Mouse (Mus musculus) MEL (cell line): ENCODE data around the gene Abhd12. TPM values are rescaled to one million over a fixed set of nuclear protein-coding genes. Genes with fewer than 3 reads are reported as not detected.

ENCODE experiments used
- DNase-seq: peaks from one replicate; pipeline ENCODE4 v3.0.0; 2011; ENCODE audit warnings: low read depth, low spot score
- H3K27ac ChIP-seq: 2 replicates; pipeline ENCODE4 v1.5.1; 2012; ENCODE audit warnings: low read depth, mild to moderate bottlenecking, control low read depth, low read length, moderate library complexity; ENCODE audit not compliant: control insufficient read depth
- H3K27me3 ChIP-seq, 2 experiments: fragments of 150-350 bp in 1 of 2; sonication (generic) in 1 of 2; 2 replicates each; pipeline ENCODE4 v1.6.1; 2012; ENCODE audit warnings: low read length in 2 of 2, mild to moderate bottlenecking in 2 of 2, improper control_type of control experiment in 1 of 2, moderate library complexity in 1 of 2; ENCODE audit not compliant: insufficient read depth in 2 of 2, control insufficient read depth in 1 of 2
- H3K36me3 ChIP-seq, 2 experiments: 2 replicates each; pipeline ENCODE4 v1.6.1; 2012 to 2014; ENCODE audit warnings: low read length in 2 of 2, improper control_type of control experiment in 1 of 2, inconsistent platforms in 1 of 2, mild to moderate bottlenecking in 1 of 2; ENCODE audit not compliant: insufficient read depth in 2 of 2, control insufficient read depth in 1 of 2
- H3K4me1 ChIP-seq, 2 experiments: fragments of 150-350 bp in 1 of 2; sonication (generic) in 1 of 2; 2 replicates each; pipeline ENCODE4 v1.6.1; 2012; ENCODE audit warnings: low read length in 2 of 2, improper control_type of control experiment in 1 of 2, mild to moderate bottlenecking in 1 of 2; ENCODE audit not compliant: insufficient read depth in 2 of 2, control insufficient read depth in 1 of 2
- H3K4me3 ChIP-seq, 2 experiments: fragments of 150-350 bp in 1 of 2; sonication (generic) in 1 of 2; 2 replicates each; pipeline ENCODE4 v1.5.1; 2012; ENCODE audit warnings: low read depth in 2 of 2, low read length in 2 of 2, mild to moderate bottlenecking in 2 of 2, moderate library complexity in 2 of 2, control low read depth in 1 of 2, improper control_type of control experiment in 1 of 2; ENCODE audit not compliant: control insufficient read depth in 1 of 2, insufficient read depth in 1 of 2
- H3K79me2 ChIP-seq: 2 replicates; pipeline ENCODE4 v1.6.1; 2012; ENCODE audit warnings: mild to moderate bottlenecking, low read length, moderate library complexity; ENCODE audit not compliant: control insufficient read depth, poor library complexity, insufficient read depth
- H3K9ac ChIP-seq: 2 replicates; pipeline ENCODE4 v1.6.1; 2012; ENCODE audit warnings: low read depth, mild to moderate bottlenecking, control low read depth, low read length, moderate library complexity; ENCODE audit not compliant: control insufficient read depth, poor library complexity, severe bottlenecking
- H3K9me3 ChIP-seq: fragments of 150-350 bp; sonication (generic); replicated peaks from 2 replicates; pipeline ENCODE4 v1.6.1; 2012; ENCODE audit warnings: mild to moderate bottlenecking, low read length, improper control_type of control experiment, moderate library complexity; ENCODE audit not compliant: insufficient read depth
- CHD2 ChIP-seq: IDR thresholded peaks from 2 replicates; pipeline ENCODE4 v1.6.1; 2011; ENCODE audit warnings: low read length, improper control_type of control experiment
- CTCF ChIP-seq, 3 experiments: IDR thresholded peaks in 2 of 3; conservative IDR thresholded peaks in 1 of 3; 2 replicates each; pipeline ENCODE4 v1.5.1; 2011 to 2012; ENCODE audit warnings: low read length in 3 of 3, low read depth in 2 of 3, mild to moderate bottlenecking in 2 of 3, improper control_type of control experiment in 1 of 3, inconsistent platforms in 1 of 3, mixed read lengths in 1 of 3, moderate library complexity in 1 of 3; ENCODE audit not compliant: control insufficient read depth in 1 of 3, insufficient read depth in 1 of 3, poor library complexity in 1 of 3, severe bottlenecking in 1 of 3
- ETS1 ChIP-seq: IDR thresholded peaks from 2 replicates; pipeline ENCODE4 v1.6.1; 2012; ENCODE audit warnings: low read depth, mild to moderate bottlenecking, inconsistent platforms, low read length, improper control_type of control experiment, moderate library complexity
- HCFC1 ChIP-seq: IDR thresholded peaks from 2 replicates; pipeline ENCODE4 v1.6.1; 2012; ENCODE audit warnings: low read depth, mild to moderate bottlenecking, inconsistent platforms, low read length, improper control_type of control experiment, moderate library complexity
- JUND ChIP-seq: IDR thresholded peaks from 2 replicates; pipeline ENCODE4 v1.6.1; 2011; ENCODE audit warnings: low read depth, mild to moderate bottlenecking, improper control_type of control experiment, low read length
- KAT2A ChIP-seq: conservative IDR thresholded peaks from 2 replicates; pipeline ENCODE4 v1.6.1; 2012; ENCODE audit warnings: low read depth, low read length, improper control_type of control experiment, inconsistent platforms
- MAZ ChIP-seq: IDR thresholded peaks from 2 replicates; pipeline ENCODE4 v1.6.1; 2012; ENCODE audit warnings: low read depth, mild to moderate bottlenecking, inconsistent platforms, low read length, improper control_type of control experiment
- MYC ChIP-seq: IDR thresholded peaks from 2 replicates; pipeline ENCODE4 v1.6.1; 2011; ENCODE audit warnings: low read depth, mild to moderate bottlenecking, low read length, improper control_type of control experiment, moderate library complexity
- NRF1 ChIP-seq: IDR thresholded peaks from 2 replicates; pipeline ENCODE4 v1.6.1; 2014; ENCODE audit warnings: low read depth, mild to moderate bottlenecking, inconsistent platforms, low read length, improper control_type of control experiment, moderate library complexity; ENCODE audit not compliant: poor library complexity, insufficient read depth, severe bottlenecking
- POLR2A ChIP-seq, 2 experiments: IDR thresholded peaks; 2 replicates each; pipeline ENCODE4 v1.6.1; 2011 to 2012; ENCODE audit warnings: low read length in 2 of 2, mild to moderate bottlenecking in 2 of 2, control low read depth in 1 of 2, improper control_type of control experiment in 1 of 2, low read depth in 1 of 2, moderate library complexity in 1 of 2; ENCODE audit not compliant: control insufficient read depth in 1 of 2, insufficient read depth in 1 of 2, poor library complexity in 1 of 2
- POLR2AphosphoS2 ChIP-seq: IDR thresholded peaks from 2 replicates; pipeline ENCODE4 v1.6.1; 2011; ENCODE audit warnings: low read length, improper control_type of control experiment
- POLR2AphosphoS5 ChIP-seq: IDR thresholded peaks from 2 replicates; pipeline ENCODE4 v1.6.1; 2012; ENCODE audit warnings: low read depth, borderline replicate concordance, mild to moderate bottlenecking, inconsistent platforms, low read length, moderate library complexity, mixed read lengths
- RAD21 ChIP-seq: IDR thresholded peaks from 2 replicates; pipeline ENCODE4 v1.6.1; 2011; ENCODE audit warnings: mild to moderate bottlenecking, low read depth, low read length, improper control_type of control experiment
- RCOR1 ChIP-seq: IDR thresholded peaks from 2 replicates; pipeline ENCODE4 v1.6.1; 2012; ENCODE audit warnings: low read depth, mild to moderate bottlenecking, inconsistent platforms, low read length, improper control_type of control experiment
- USF1 ChIP-seq: IDR thresholded peaks from 2 replicates; pipeline ENCODE4 v1.6.1; 2014; ENCODE audit warnings: low read depth, mild to moderate bottlenecking, inconsistent platforms, low read length, improper control_type of control experiment, moderate library complexity
- ZC3H11A ChIP-seq: IDR thresholded peaks from 2 replicates; pipeline ENCODE4 v1.6.1; 2012; ENCODE audit warnings: low read depth, mild to moderate bottlenecking, inconsistent platforms, low read length, improper control_type of control experiment
- ZKSCAN1 ChIP-seq: IDR thresholded peaks from 2 replicates; pipeline ENCODE4 v1.6.1; 2012; ENCODE audit warnings: low read depth, mild to moderate bottlenecking, inconsistent platforms, low read length, improper control_type of control experiment, moderate library complexity
- ZMIZ1 ChIP-seq: IDR thresholded peaks from 2 replicates; pipeline ENCODE4 v1.6.1; 2012; ENCODE audit warnings: low read depth, mild to moderate bottlenecking, inconsistent platforms, low read length, improper control_type of control experiment, moderate library complexity
- polyA plus RNA-seq, 2 experiments: library from polyadenylated mRNA; stranded (reverse) in 1 of 2; unstranded in 1 of 2; fragments of >175 nt in 1 of 2; fragments of >200 nt in 1 of 2; gene quantifications; 2 replicates each; pipeline versions ENCODE4 v1.2.1 to v1.2.4; 2012; ENCODE audit warnings: low replicate concordance in 2 of 2, low read depth in 1 of 2; ENCODE audit not compliant: insufficient read length in 2 of 2, insufficient read depth in 1 of 2, missing spikeins in 1 of 2
- total RNA-seq: library from RNA; depleted of rRNA; stranded (reverse); fragments of 300-350 nt; gene quantifications from 2 replicates; pipeline ENCODE4 v1.2.3, GENCODE M21; 2012

Gene Abhd12
- total and polyA plus RNA-seq, 3 experiments: 23.7 to 29.4 TPM; not detected in 1

GRCm38 (mm10) chr2:150822987-150823386 is 81.6 kb downstream of the Abhd12 start:
- Histone ChIP-seq H3K27ac (no peak overlapping the region), H3K36me3 (no peaks in the 10 kb centered on the region), H3K9me3 (no peaks in the 10 kb centered on the region), H3K4me1 (no peaks in the 10 kb centered on the region), H3K27me3 (no peaks in the 10 kb centered on the region), H3K9ac (no peak overlapping the region), H3K4me3 (no peak overlapping the region), H3K79me2 (no peaks in the 10 kb centered on the region)
- no peak for DNase-seq
- TF ChIP-seq CTCF (IDR thresholded peaks at IDR 0.05 in 2 of 3, conservative IDR thresholded peaks at IDR 0.05 in 1 of 3; ENCODE audit: control insufficient read depth in 1 of 3, insufficient read depth in 1 of 3, low read depth in 2 of 3, low read length in 3 of 3, poor library complexity in 1 of 3, severe bottlenecking in 1 of 3): no peak
- TF ChIP-seq NRF1: no peak
- TF ChIP-seq RAD21: no peak
- TF ChIP-seq MAZ: no peak
- no peak for TF ChIP-seq ETS1
- TF ChIP-seq HCFC1: no peak
- no peak for TF ChIP-seq MYC
- TF ChIP-seq USF1: no peak
- TF ChIP-seq POLR2A (IDR thresholded peaks at IDR 0.05; ENCODE audit: control insufficient read depth in 1 of 2, insufficient read depth in 1 of 2, low read depth in 1 of 2, low read length in 2 of 2, poor library complexity in 1 of 2): no peak
- TF ChIP-seq RCOR1: no peak
- TF ChIP-seq JUND: no peak
- no peak for TF ChIP-seq ZMIZ1
- TF ChIP-seq POLR2AphosphoS5: no peak
- no peak for TF ChIP-seq ZKSCAN1
- no peak for TF ChIP-seq KAT2A

GRCm38 (mm10) chr2:150820720-150821119 is 83.8 kb downstream of the Abhd12 start:
- no peaks in the 10 kb centered on the region for H3K4me1 ChIP-seq
- no peaks in the 10 kb centered on the region for H3K79me2 ChIP-seq
- TF ChIP-seq ZC3H11A (no peak), RAD21 (no peak), CHD2 (no peak), POLR2AphosphoS2 (no peak)
- no peak for DNase-seq
- no peak overlapping the region for H3K9ac ChIP-seq
- no peak overlapping the region for H3K27ac ChIP-seq
- H3K9me3 ChIP-seq: no peaks in the 10 kb centered on the region
- H3K36me3 ChIP-seq: no peaks in the 10 kb centered on the region
- no peaks in the 10 kb centered on the region for H3K27me3 ChIP-seq
- no peak overlapping the region for H3K4me3 ChIP-seq
